Mouse (Mus musculus): ENCODE results near the gene Ppp1r21. TPM values are rescaled to one million over a fixed set of nuclear protein-coding genes. Genes with fewer than 3 reads are reported as not detected.
A peak's percentile ranks its signal among the peaks of the same experiment; 100 is the strongest.

Ppp1r21 gene
- polyA plus RNA-seq, 1 experiment from 2014 or later, result 24.7 TPM

DNA sequence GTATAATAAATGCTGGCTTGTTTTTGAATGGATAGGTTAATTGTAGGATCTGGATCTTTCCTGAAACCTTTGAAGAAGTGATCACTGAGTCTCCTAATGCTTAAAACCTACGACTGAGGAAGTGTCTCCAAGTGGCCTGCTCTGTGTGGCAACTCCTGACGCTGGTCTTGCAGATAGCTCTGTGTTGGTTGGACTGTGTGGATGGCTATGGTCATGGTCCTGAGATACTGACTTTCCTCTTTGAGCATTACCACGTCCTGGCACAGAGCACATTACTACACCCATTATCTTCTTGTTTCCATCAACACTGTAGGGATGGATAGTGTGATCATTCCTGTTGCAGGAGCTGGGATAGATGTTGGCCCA lies 13.5 kb downstream of the Ppp1r21 start:
- H3K9ac ChIP-seq (ENCODE audit: low read length), result no peak overlapping the region
- H3K27me3 ChIP-seq (ENCODE audit: control insufficient read depth, insufficient read depth, low read depth, low read length), result no peaks in the 10 kb centered on the region
- WGBS, result 69% methylated on average over 3 of the region's 3 CpGs
- peaks cover 6% of the 10 kb centered on the region; the same call in 1 of the 2 replicates for H3K36me3 ChIP-seq (ENCODE audit: control insufficient read depth, insufficient read depth, low read length)
- H3K4me1 ChIP-seq (replicated peaks; ENCODE audit: control insufficient read depth, insufficient read depth, low read length), result no peaks in the 10 kb centered on the region; the same call in 1 of the 2 replicates
- no peaks in the 10 kb centered on the region for H3K9me3 ChIP-seq (ENCODE audit: control insufficient read depth, low read length)
- no peak overlapping the region for H3K4me3 ChIP-seq (ENCODE audit: low read length)
- H3K27ac ChIP-seq (ENCODE audit: low read length), result no peak overlapping the region
- ATAC-seq (ENCODE audit: low read depth), result no peak
- H3K4me2 ChIP-seq (ENCODE audit: low read depth, low read length), result no peak overlapping the region

DNA sequence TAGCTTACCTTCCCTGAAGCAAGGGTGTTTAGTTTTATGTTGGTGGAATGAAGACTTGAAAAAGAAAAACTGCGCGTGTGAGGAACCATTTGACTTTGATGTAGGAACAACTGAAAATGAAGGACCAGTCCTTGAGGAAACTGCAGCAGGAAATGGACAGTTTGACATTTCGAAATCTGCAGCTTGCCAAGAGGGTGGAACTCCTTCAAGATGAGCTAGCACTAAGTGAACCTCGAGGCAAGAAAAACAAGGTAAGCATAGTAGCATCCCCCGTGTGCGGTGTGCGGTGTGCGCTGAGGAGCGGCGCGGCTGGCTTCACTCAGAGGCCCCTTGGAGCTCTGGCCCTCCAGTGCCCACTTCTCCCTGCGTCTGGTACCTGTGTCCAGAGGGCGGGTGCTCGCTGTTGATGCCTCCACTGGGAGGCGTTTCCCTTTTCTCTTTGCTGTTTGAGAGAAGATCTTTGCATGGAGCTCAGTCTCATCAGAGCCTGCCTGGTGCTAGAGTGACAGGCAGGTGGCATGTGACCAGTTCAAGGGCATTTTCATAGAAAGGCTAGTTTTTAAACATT lies 15.4 kb downstream of the Ppp1r21 start:
- 77% methylated on average over 15 of the region's 15 CpGs for WGBS
- Histone ChIP-seq H3K4me1 (replicated peaks; ENCODE audit: control insufficient read depth, insufficient read depth, low read length) (no peaks in the 10 kb centered on the region), H3K4me2 (ENCODE audit: low read depth, low read length) (no peak overlapping the region), H3K9ac (ENCODE audit: low read length) (no peak overlapping the region), H3K4me3 (ENCODE audit: low read length) (no peak overlapping the region), H3K36me3 (ENCODE audit: control insufficient read depth, insufficient read depth, low read length) (peaks cover 6% of the 10 kb centered on the region; the same call in 1 of the 2 replicates), H3K9me3 (ENCODE audit: control insufficient read depth, low read length) (no peaks in the 10 kb centered on the region), H3K27ac (ENCODE audit: low read length) (no peak overlapping the region), H3K27me3 (ENCODE audit: control insufficient read depth, insufficient read depth, low read depth, low read length) (no peaks in the 10 kb centered on the region)
- ATAC-seq (ENCODE audit: low read depth), result no peak

DNA sequence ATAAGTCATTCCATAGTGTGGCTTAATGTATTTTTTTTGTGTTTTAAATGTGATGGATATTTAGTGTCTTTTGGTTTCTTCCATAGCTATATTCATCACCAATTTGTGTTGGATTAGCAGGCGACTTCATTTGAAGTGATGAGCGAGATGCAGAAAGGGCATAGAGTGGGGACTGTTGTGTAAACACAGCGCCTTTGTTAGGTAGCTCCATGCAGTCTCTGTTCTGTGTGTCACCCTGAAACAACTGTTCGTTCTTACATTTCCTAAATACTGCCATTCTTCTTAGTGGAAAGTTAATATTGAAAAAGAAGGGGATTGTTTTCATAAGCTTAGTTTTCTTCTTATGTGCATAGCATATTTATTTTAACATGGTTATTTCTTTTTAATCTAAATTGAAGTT lies 16.8 kb downstream of the Ppp1r21 start:
- H3K27me3 ChIP-seq (ENCODE audit: control insufficient read depth, insufficient read depth, low read depth, low read length), result no peaks in the 10 kb centered on the region
- H3K36me3 ChIP-seq (ENCODE audit: control insufficient read depth, insufficient read depth, low read length), result peaks cover 6% of the 10 kb centered on the region; the same call in 1 of the 2 replicates
- H3K9me3 ChIP-seq (ENCODE audit: control insufficient read depth, low read length), result no peaks in the 10 kb centered on the region
- ATAC-seq (ENCODE audit: low read depth), result no peak
- no peak overlapping the region for H3K9ac ChIP-seq (ENCODE audit: low read length)
- H3K4me2 ChIP-seq (ENCODE audit: low read depth, low read length), result no peak overlapping the region
- H3K4me1 ChIP-seq (replicated peaks; ENCODE audit: control insufficient read depth, insufficient read depth, low read length), result no peaks in the 10 kb centered on the region
- no peak overlapping the region for H3K4me3 ChIP-seq (ENCODE audit: low read length)
- 78% methylated on average over 4 of the region's 4 CpGs for WGBS
- H3K27ac ChIP-seq (ENCODE audit: low read length), result no peak overlapping the region

DNA sequence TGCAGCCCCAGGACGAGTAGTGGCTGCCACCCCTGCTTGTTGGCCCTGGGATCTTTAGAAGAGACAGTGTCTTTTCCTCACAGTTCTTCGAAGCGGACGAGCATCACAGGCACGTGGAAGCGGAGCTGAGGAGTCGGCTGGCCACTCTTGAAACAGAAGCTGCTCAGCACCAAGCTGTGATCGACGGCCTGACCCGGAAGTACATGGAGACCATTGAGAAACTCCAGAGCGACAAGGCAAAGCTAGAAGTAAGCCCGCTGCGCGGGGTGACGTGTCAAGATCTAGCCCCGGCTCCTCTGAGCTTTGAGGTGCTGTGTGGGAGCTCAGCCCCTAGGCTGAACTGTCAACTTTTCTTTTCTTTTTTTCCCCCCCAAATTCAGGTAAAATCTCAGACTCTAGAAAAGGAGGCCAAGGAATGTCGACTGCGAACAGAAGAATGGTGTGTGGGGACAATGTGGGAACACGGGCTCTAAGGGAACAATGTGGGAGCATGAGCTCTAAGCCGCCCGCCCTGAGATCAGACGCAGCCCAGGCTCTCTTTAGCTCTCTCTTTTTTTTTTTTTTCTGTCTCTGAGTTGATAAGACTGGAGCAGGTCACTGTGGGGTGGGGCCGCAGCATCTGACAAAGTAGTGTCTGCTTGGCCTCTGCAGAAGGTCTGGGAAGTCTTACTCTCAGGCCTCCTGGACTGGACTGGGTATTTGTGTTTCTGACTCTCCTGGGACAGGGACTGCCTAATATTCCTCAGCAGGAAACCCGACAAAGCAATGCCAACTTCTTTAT lies 19.7 kb downstream of the Ppp1r21 start:
- no peaks in the 10 kb centered on the region for H3K27me3 ChIP-seq (ENCODE audit: control insufficient read depth, insufficient read depth, low read depth, low read length)
- H3K4me3 ChIP-seq (ENCODE audit: low read length), result no peak overlapping the region
- no peak overlapping the region for H3K9ac ChIP-seq (ENCODE audit: low read length)
- peaks cover 8% of the 10 kb centered on the region; the same call in 1 of the 2 replicates for H3K36me3 ChIP-seq (ENCODE audit: control insufficient read depth, insufficient read depth, low read length)
- no peaks in the 10 kb centered on the region for H3K9me3 ChIP-seq (ENCODE audit: control insufficient read depth, low read length)
- H3K4me2 ChIP-seq (ENCODE audit: low read depth, low read length), result no peak overlapping the region
- no peak for ATAC-seq (ENCODE audit: low read depth)
- H3K27ac ChIP-seq (ENCODE audit: low read length), result no peak overlapping the region
- 80% methylated on average over 24 of the region's 24 CpGs for WGBS
- H3K4me1 ChIP-seq (replicated peaks; ENCODE audit: control insufficient read depth, insufficient read depth, low read length), result no peaks in the 10 kb centered on the region; the same call in 1 of the 2 replicates

DNA sequence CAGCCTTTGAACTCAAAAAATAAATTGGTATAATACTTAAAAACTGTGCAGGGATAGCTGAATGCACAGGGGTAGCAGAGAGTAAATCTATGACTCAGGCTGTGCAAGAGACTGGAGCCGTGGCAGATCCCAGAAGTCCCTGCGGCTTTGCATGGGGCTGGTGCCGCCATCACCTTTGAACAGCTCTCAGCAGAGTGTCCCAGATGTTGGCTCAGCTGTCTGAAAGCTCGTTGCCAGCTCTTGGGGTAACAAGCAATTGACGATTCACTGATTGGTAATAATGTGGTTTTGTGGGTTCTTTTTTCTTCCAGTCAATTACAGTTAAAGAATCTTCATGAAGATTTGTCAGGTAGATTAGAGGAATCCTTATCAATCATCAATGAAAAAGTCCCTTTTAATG lies 20.4 kb downstream of the Ppp1r21 start:
- Histone ChIP-seq H3K9ac (ENCODE audit: low read length) (no peak overlapping the region), H3K4me2 (ENCODE audit: low read depth, low read length) (no peak overlapping the region), H3K36me3 (ENCODE audit: control insufficient read depth, insufficient read depth, low read length) (peaks cover 8% of the 10 kb centered on the region; the same call in 1 of the 2 replicates), H3K27ac (ENCODE audit: low read length) (no peak overlapping the region), H3K4me1 (replicated peaks; ENCODE audit: control insufficient read depth, insufficient read depth, low read length) (no peaks in the 10 kb centered on the region; the same call in 1 of the 2 replicates), H3K27me3 (ENCODE audit: control insufficient read depth, insufficient read depth, low read depth, low read length) (no peaks in the 10 kb centered on the region), H3K4me3 (ENCODE audit: low read length) (no peak overlapping the region), H3K9me3 (ENCODE audit: control insufficient read depth, low read length) (no peaks in the 10 kb centered on the region)
- ATAC-seq (ENCODE audit: low read depth), result no peak
- WGBS, result 68% methylated on average over 5 of the region's 5 CpGs

DNA sequence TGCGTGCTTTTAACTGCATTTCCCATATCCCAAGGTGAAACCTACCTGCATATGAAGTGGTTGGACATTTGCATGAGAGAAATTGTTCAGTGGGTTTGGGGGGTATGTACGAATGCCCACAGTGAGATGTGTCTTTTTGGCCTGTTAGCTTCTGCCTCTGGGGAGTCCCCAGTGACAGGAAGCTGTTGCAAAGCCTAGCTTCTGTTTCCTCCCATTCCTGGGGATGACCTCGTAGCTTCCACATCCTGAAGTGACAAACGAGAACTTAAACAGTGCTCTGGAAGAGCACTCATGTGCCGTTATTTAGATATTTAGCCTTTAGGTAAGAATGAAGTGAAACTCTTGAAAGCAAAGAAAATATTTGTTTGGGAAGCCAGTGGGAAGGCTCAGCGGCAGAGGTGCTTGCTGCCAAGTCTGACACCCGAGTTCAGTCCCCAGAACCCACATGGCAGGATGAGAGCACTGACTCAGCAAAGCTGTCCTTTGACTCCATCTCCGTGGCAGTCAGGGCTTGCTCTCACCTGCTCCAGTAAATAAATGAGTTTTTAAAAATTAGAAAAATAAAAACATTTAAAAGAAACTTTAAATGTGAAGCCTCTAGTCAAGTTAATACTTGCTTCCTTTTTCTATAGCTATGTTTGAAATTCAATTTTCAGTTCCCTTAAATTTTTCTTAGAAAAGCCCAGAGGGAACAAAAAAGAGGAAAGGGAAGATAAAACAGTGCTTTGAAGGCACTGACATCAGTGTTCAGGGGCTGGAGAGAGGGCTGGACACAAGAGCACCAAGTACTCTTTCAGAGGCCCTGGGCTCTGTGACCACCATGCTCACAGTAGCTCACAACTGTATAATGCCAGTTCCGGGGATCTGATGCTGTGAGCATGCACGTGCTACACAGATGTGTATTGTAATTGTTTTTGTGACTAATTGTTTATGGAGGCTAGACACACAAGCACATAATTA lies 21.3 kb downstream of the Ppp1r21 start:
- no peak overlapping the region for H3K27ac ChIP-seq (ENCODE audit: low read length)
- H3K4me3 ChIP-seq (ENCODE audit: low read length), result no peak overlapping the region
- no peaks in the 10 kb centered on the region for H3K9me3 ChIP-seq (ENCODE audit: control insufficient read depth, low read length)
- peaks cover 6% of the 10 kb centered on the region for H3K36me3 ChIP-seq (ENCODE audit: control insufficient read depth, insufficient read depth, low read length)
- H3K27me3 ChIP-seq (ENCODE audit: control insufficient read depth, insufficient read depth, low read depth, low read length), result no peaks in the 10 kb centered on the region
- ATAC-seq (ENCODE audit: low read depth), result no peak; the same call in 1 of the 2 replicates
- H3K4me2 ChIP-seq (ENCODE audit: low read depth, low read length), result no peak overlapping the region
- 41% methylated on average over 10 of the region's 10 CpGs for WGBS
- H3K4me1 ChIP-seq (replicated peaks; ENCODE audit: control insufficient read depth, insufficient read depth, low read length), result no peaks in the 10 kb centered on the region; the same call in 1 of the 2 replicates
- H3K9ac ChIP-seq (ENCODE audit: low read length), result no peak overlapping the region

DNA sequence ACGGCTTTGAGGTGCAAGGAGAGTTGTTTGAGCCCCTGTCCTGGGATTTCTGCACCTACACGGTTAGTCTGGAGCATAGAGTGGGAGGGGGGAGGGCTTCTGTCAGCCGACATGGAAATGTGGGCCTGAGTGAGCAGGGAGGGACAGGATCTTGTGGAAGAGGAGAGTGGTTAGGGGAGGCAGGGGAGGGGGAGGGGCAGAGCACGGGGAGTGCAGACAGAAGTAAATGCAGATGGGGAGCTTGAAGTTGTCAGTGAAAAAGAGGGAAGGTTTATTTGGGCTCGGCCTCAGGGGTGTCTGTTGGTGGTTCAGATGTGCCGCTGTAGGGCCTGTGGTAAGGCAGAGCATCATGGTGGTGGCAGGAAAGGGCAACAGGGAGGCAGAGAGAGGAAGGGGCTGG lies 22.6 kb downstream of the Ppp1r21 start:
- H3K4me3 ChIP-seq (ENCODE audit: low read length), result no peak overlapping the region
- 24% methylated on average over 6 of the region's 6 CpGs for WGBS
- no peaks in the 10 kb centered on the region; the same call in 1 of the 2 replicates for H3K4me1 ChIP-seq (replicated peaks; ENCODE audit: control insufficient read depth, insufficient read depth, low read length)
- H3K27me3 ChIP-seq (ENCODE audit: control insufficient read depth, insufficient read depth, low read depth, low read length), result no peaks in the 10 kb centered on the region
- peaks cover 5% of the 10 kb centered on the region for H3K36me3 ChIP-seq (ENCODE audit: control insufficient read depth, insufficient read depth, low read length)
- ATAC-seq (ENCODE audit: low read depth), result peak; percentile 23; the same call in 1 of the 2 replicates
- no peak overlapping the region for H3K27ac ChIP-seq (ENCODE audit: low read length)
- no peaks in the 10 kb centered on the region for H3K9me3 ChIP-seq (ENCODE audit: control insufficient read depth, low read length)
- H3K4me2 ChIP-seq (ENCODE audit: low read depth, low read length), result no peak overlapping the region
- no peak overlapping the region for H3K9ac ChIP-seq (ENCODE audit: low read length)

DNA sequence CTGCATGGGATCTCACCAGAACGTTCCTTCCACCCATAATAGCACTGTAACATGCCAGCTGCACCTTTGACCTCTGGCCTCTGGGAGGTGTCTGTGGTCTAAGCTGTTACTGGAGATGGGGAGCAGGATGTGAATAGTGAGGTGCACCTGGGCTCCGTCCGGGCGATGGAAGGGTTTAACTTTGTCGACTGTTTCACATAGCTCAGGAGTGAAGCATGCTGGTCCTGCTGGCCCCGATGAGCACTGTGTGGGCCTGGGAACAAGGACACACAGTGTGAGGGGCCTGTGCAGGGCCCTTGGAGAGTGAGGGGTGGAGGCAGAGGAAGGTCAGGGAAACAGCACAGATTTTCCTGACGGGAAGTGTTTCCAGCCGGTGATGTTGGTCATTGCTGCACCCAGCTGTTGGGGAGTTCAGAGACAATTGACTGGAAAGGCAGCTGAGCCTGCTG lies 23.1 kb downstream of the Ppp1r21 start:
- peaks cover 2% of the 10 kb centered on the region for H3K36me3 ChIP-seq (ENCODE audit: control insufficient read depth, insufficient read depth, low read length)
- no peaks in the 10 kb centered on the region for H3K27me3 ChIP-seq (ENCODE audit: control insufficient read depth, insufficient read depth, low read depth, low read length)
- H3K4me1 ChIP-seq (replicated peaks; ENCODE audit: control insufficient read depth, insufficient read depth, low read length), result no peaks in the 10 kb centered on the region; the same call in 1 of the 2 replicates
- no peak overlapping the region for H3K9ac ChIP-seq (ENCODE audit: low read length)
- no peak overlapping the region for H3K27ac ChIP-seq (ENCODE audit: low read length)
- peak; percentile 53 for ATAC-seq (ENCODE audit: low read depth)
- no peaks in the 10 kb centered on the region for H3K9me3 ChIP-seq (ENCODE audit: control insufficient read depth, low read length)
- H3K4me3 ChIP-seq (ENCODE audit: low read length), result no peak overlapping the region
- 39% methylated on average over 8 of the region's 8 CpGs for WGBS
- no peak overlapping the region for H3K4me2 ChIP-seq (ENCODE audit: low read depth, low read length)

Data from lung, embryonic 16.5 days (tissue).